Mouse (Mus musculus) erythroblast, adult 5-6 weeks (primary cell): ENCODE results near the gene Arl15. TPM values are rescaled to one million over a fixed set of nuclear protein-coding genes. Genes with fewer than 3 reads are reported as not detected.

ENCODE experiments used
- ATAC-seq: replicated peaks from 2 replicates; pipeline ENCODE4 v1.8.0; 2016; ENCODE audit warnings: moderate number of reproducible peaks, mild to moderate bottlenecking, moderate TSS enrichment, inconsistent platforms; ENCODE audit not compliant: poor library complexity, low FRiP score, severe bottlenecking
- total RNA-seq, 2 experiments: library from RNA; stranded (forward) in 1 of 2; stranded (reverse) in 1 of 2; fragments of 150-400 nt in 1 of 2; fragments of 200-764, 138-1000 nt in 1 of 2; gene quantifications; 2 replicates each; pipeline versions ENCODE4 v1.2.3 to v1.2.4; 2015 to 2017; ENCODE audit warnings: low replicate concordance in 2 of 2

The Arl15 gene
- total RNA-seq, 2 experiments from 2014 or later = 7.3 to 9.0 TPM

- ATAC-seq = no peak
Measured at GRCm38 (mm10) chr13:114023541-114023940, 229.2 kb downstream of the Arl15 start.

DNA sequence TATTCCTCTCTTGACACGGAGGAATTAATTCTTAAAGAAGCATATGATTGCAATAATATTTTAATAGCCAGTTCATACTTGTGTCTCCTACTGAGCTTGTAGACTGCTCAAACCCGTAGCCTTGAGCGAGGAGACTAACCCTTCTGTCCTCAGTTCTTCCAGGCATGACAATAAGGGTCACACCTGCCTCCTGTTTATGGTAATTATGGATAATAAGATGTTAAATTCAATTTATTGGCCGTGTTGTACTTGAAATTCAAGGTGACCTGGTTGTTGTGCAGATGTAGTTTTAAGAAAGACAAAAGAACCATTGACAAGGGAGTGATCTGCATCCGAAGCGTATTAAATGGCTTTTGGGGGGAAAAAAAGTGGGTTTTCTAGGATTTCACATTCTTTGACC, 232.0 kb downstream of the Arl15 start:
- no peak for ATAC-seq

- no peak for ATAC-seq
Measured at GRCm38 (mm10) chr13:114026751-114027150, 232.4 kb downstream of the Arl15 start.

- no peak for ATAC-seq
Measured at GRCm38 (mm10) chr13:114048071-114048470, 253.8 kb downstream of the Arl15 start.

DNA sequence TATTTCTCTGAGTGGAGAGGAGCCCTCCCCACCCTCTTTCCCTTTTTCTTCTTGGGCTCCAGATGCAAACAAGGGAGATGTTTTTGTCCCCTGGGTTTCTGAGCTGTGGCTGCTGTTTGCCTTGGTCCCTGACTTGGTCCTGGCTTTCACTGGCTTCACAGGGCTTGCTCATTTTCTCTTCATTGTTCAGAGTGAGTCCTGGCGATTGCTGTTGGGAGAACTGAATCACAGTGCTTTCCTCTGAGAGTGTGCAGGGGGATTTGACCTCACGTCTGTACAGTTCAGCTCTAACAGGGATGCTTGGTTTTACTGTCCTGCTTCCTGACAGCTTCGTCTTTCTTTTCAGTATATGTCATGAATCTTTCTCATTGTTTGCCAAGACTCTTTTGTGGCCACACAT, 254.4 kb downstream of the Arl15 start:
- ATAC-seq = no peak

- ATAC-seq = no peak
Measured at GRCm38 (mm10) chr13:114051151-114051850, 257.0 kb downstream of the Arl15 start.

- no peak for ATAC-seq
Measured at GRCm38 (mm10) chr13:114052426-114053205, 258.3 kb downstream of the Arl15 start.

DNA sequence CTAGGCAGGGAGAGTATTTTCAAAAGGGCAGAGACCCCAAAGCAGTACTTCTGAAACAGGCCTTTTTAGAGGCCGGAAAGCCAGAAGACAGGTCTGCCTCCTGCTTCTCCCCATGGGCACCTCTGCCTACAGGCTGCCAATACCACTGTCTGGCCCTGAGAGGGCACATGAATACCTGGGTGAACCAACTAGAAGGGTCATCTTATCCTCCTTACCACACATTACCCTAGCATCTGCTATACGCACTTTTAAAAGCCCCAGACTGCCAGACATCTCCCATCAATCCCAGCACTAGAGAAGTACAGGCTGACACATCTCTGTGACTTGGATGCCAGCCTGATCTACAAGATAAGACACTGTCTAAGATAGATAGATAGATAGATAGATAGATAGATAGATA, 259.0 kb downstream of the Arl15 start:
- ATAC-seq = no peak

GRCm38 (mm10) chr13:114055686-114056085, 261.4 kb downstream of the Arl15 start:
- no peak for ATAC-seq

- ATAC-seq = no peak
Measured at GRCm38 (mm10) chr13:114060258-114060657, 266.0 kb downstream of the Arl15 start.

DNA sequence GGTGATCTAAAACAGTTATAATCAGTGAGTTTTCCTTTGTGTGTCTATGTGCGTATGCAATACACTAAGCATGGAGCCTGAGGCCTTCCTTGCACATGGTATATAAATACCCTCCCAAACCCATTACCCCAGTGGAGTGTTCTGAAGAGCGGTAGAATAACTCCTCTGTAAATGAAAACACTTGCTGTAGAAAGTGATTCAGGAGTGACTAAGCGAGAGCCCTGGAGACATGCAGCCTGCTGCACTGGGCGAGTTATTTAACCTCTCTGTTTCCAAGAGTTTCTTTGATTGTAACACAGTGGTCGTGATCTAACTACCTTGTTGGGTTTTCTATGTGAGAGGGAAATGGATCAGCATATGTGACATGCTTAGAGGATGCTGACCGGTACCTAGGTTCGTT, 266.9 kb downstream of the Arl15 start:
- ATAC-seq = no peak

DNA sequence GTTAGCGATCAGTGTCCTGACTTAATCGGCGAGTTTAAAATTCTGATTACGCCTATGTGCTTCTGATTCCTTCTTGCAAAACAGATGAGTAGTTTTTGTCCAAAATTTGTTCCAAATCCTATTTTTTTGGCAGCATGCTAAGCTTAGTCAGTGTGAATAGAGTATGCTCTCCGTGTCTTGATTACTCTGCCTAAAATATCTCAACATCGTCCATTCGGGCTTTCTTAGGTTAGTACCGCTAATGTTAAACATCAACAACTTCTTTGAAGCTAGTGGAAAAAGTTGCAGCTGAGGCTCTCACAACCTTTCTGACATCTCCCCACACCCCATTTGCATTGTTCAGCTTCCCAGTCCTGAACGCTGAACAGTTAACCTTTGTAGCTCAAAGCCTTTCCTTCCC, 269.8 kb downstream of the Arl15 start:
- ATAC-seq = no peak

DNA sequence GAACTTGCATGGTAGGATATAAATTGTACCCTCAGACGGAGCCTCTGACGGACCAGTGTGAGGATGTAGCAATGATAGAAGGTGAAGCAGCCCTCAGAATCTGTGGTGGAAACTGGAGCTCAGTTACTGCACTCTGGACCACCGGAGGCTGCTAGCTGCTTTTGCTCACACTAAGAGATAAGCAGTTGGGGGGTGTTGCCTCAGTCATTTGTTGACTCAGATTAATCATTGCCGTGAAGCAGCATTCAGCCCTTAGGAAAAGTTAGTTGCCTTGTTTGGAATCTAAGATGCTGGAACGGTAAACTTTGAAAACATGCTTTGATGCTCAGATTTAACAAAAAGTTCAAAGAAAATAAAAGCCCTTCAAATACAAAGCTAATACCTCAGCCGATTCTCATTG, 270.7 kb downstream of the Arl15 start:
- no peak for ATAC-seq

GRCm38 (mm10) chr13:114068421-114068820, 274.1 kb downstream of the Arl15 start:
- no peak for ATAC-seq

DNA sequence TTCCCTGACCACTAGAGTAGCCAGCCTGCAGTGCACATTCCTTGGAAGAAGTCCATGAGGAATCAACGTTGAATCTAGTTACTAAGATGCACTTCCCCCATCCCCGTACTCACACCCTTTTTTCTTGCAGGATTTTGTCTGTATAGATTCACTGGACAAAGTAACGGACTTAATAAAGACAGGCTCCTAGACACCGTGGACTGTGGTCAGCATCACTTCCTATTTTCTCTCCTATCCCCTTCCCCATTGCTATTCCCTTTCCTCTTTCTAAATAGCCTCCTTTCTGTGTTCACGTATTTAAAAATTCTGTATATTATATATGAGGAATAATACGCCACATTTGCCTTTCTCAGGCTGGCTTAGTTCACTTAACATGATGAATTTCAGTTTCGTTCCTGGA, 277.1 kb downstream of the Arl15 start:
- ATAC-seq = no peak

DNA sequence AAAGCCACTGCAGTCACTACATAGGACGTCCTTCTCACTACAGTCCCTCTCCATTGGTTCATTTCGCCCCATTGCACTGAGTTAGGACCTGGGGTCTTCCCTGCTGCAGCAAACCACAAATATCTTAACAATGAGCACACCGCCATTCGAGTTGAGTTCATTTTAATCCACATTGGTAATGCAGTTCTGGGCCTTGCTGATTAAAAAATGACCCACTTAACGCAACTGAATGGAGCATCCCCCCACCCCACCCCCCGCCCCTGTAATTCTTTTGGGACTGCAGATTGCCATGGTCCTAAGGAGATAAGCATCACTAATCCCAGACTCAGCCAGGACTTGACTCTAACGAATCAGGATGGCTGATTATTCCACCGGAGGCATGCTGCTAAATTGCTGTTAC, 280.2 kb downstream of the Arl15 start:
- ATAC-seq = no peak

DNA sequence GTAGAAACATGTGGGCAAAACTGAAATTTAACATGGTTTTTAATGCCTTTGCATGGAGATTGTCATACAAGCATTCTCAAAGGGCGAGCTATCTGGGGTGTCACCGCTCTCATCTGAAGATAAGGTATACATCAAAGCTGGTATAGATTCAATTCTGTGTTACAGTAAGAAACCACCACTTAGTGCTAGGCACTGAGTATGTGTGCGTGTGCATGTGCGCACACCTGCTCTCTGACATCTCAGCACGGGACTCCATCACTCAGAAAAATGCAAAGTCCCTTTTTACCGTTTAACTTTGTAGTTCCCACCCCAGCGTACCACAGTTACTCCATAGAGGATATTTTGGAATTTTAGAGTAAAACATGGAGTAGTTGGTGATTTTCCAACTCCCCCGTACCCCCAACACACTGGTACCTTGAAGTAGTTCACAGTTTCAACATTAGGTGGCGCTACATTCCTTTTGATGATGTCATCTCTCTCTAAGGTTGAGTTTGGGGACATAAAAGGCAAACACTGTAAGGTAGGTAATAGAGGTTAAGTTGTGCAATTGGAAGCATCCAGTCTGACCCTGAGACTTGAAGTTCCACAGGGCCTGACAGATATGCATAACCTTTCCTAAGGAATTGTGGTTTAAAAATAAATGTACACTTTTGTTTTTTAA, 281.5 kb downstream of the Arl15 start:
- ATAC-seq = no peak

DNA sequence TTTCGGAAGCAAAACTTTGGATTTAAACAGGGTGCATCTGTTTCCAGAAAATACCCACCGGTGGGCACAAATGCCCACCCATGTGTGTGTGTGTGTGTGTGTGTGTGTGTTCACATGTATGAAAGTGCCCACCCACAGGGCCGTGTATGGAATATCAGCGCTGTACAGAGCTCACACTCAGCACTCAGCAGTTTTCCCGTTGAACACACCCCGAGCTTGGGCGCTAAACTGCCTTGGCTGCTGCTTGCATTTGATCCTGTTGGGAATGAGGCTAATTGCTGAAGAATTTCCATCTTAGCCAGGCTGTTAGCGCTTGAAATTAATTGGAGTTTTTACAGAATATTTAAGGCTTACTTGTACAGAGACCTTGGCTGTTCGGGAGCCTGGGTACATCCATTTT, 282.9 kb downstream of the Arl15 start:
- ATAC-seq = no peak

- ATAC-seq = no peak
Measured at GRCm38 (mm10) chr13:114077584-114078270, 283.4 kb downstream of the Arl15 start.

- ATAC-seq = no peak
Measured at GRCm38 (mm10) chr13:114078851-114079250, 284.5 kb downstream of the Arl15 start.
